Mouse (Mus musculus): ENCODE data around the gene Ephb2.
A peak's percentile ranks its signal among the peaks of the same experiment; 100 is the strongest.

Ephb2 gene

GRCm38 (mm10) chr4:136838026-136838425, 2.2 kb upstream of the Ephb2 start:
- DNase-seq (ENCODE audit: low spot score in 2 of 2): no peak

GRCm38 (mm10) chr4:136836387-136836931, 671 bp upstream of the Ephb2 start:
- no peak for DNase-seq (ENCODE audit: low spot score in 2 of 2)

- no peak for DNase-seq (ENCODE audit: low spot score in 2 of 2)
These were observed 770 bp downstream of the Ephb2 start for GRCm38 (mm10) chr4:136834815-136835620.

- no peak for DNase-seq (ENCODE audit: low spot score in 2 of 2)
These were observed 1.4 kb downstream of the Ephb2 start for GRCm38 (mm10) chr4:136834439-136834814.

- DNase-seq (ENCODE audit: low spot score in 2 of 2): no peak
These were observed 2.0 kb downstream of the Ephb2 start for GRCm38 (mm10) chr4:136833619-136834351.

GRCm38 (mm10) chr4:136832559-136833232, 3.1 kb downstream of the Ephb2 start:
- no peak for DNase-seq (ENCODE audit: low spot score in 2 of 2)

- no peak for DNase-seq (ENCODE audit: low spot score in 2 of 2)
These were observed 5.4 kb downstream of the Ephb2 start for GRCm38 (mm10) chr4:136830272-136830823.

GRCm38 (mm10) chr4:136829837-136830236, 6.0 kb downstream of the Ephb2 start:
- no peak for DNase-seq (ENCODE audit: low spot score in 2 of 2)

GRCm38 (mm10) chr4:136828664-136829569, 6.9 kb downstream of the Ephb2 start:
- no peak for DNase-seq (ENCODE audit: low spot score in 2 of 2)

GRCm38 (mm10) chr4:136824935-136825552, 10.7 kb downstream of the Ephb2 start:
- no peak for DNase-seq (ENCODE audit: low spot score in 2 of 2)

- DNase-seq (ENCODE audit: low spot score in 2 of 2): no peak
These were observed 15.7 kb downstream of the Ephb2 start for GRCm38 (mm10) chr4:136820069-136820522.

GRCm38 (mm10) chr4:136816701-136817100, 19.1 kb downstream of the Ephb2 start:
- no peak for DNase-seq (ENCODE audit: low spot score in 2 of 2)

GRCm38 (mm10) chr4:136815364-136815763, 20.4 kb downstream of the Ephb2 start:
- no peak for DNase-seq (ENCODE audit: low spot score in 2 of 2)

GRCm38 (mm10) chr4:136812543-136812942, 23.2 kb downstream of the Ephb2 start:
- DNase-seq (ENCODE audit: low spot score in 2 of 2): no peak

- DNase-seq (ENCODE audit: low spot score in 2 of 2): no peak
These were observed 24.2 kb downstream of the Ephb2 start for GRCm38 (mm10) chr4:136811596-136811995.

GRCm38 (mm10) chr4:136808478-136808877, 27.3 kb downstream of the Ephb2 start:
- no peak for DNase-seq (ENCODE audit: low spot score in 2 of 2)

- DNase-seq (ENCODE audit: low spot score in 2 of 2): no peak
These were observed 28.3 kb downstream of the Ephb2 start for GRCm38 (mm10) chr4:136807448-136808009.

- no peak for DNase-seq (ENCODE audit: low spot score in 2 of 2)
These were observed 29.5 kb downstream of the Ephb2 start for GRCm38 (mm10) chr4:136806254-136806653.

- no peak for DNase-seq (ENCODE audit: low spot score in 2 of 2)
These were observed 31.4 kb downstream of the Ephb2 start for GRCm38 (mm10) chr4:136804343-136804742.

GRCm38 (mm10) chr4:136802446-136802845, 33.3 kb downstream of the Ephb2 start:
- DNase-seq (ENCODE audit: low spot score in 2 of 2): peak in 1 of 2 experiments; percentile 38
